Mouse (Mus musculus) heart, postnatal 0 days (tissue): ENCODE measurements around the gene Ube2g2.

Experiments
- CTCF ChIP-seq: IDR thresholded peaks from 2 replicates; pipeline ENCODE4 v1.5.1; 2016; ENCODE audit warnings: antibody characterized with exemption, control low read depth, low read depth
- EP300 ChIP-seq: IDR thresholded peaks from 2 replicates; pipeline ENCODE4 v1.6.1; 2016; ENCODE audit warnings: antibody characterized with exemption, low read depth

DNA sequence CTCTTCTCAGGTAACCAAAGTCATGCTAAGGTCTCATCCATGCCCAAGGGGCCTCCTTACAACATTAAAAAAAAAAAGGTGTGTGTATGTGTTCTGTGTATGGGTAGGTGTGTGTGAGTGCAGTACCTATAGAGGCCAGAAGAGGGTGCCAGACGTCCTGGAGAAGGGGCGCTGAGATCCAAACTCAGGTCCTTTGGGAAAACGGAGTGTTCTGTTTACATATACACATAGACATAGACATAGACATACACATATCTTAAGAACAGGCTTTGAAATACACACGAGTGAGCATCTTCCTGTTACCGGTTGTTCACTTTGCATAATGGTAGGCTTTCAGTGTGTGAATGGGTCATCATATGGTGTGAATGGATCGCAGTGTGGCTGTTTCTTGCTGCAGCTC is 18.0 kb upstream of the Ube2g2 start:
- TF ChIP-seq CTCF = no peak; the same call in 1 of the 2 replicates
- no peak for TF ChIP-seq EP300
